Mouse (Mus musculus) heart, embryonic 16.5 days (tissue): ENCODE results near the gene Ggt6. TPM values are rescaled to one million over a fixed set of nuclear protein-coding genes. Genes with fewer than 3 reads are reported as not detected.

Source experiments
- ATAC-seq: fragments of 200-750 bp; cut with Nextera tagmentation; replicated peaks from 2 replicates; pipeline ENCODE4 v1.8.0; 2017; ENCODE audit warnings: moderate number of reproducible peaks; ENCODE audit not compliant: insufficient read depth, low FRiP score; ENCODE audit errors: extremely low read depth
- H3K27ac ChIP-seq: fragments of 300-500 bp; sonication (generic); 2 replicates; pipeline ENCODE4 v1.5.1; 2014; ENCODE audit warnings: mild to moderate bottlenecking, low read length, control low read depth, moderate library complexity
- H3K27me3 ChIP-seq: fragments of 300-500 bp; sonication (generic); 2 replicates; pipeline ENCODE4 v1.6.1; 2014; ENCODE audit warnings: low read length, mixed read lengths; ENCODE audit not compliant: control insufficient read depth, insufficient read depth
- H3K36me3 ChIP-seq: fragments of 300-500 bp; sonication (generic); 2 replicates; pipeline ENCODE4 v1.6.1; 2014; ENCODE audit not compliant: control insufficient read depth, insufficient read depth
- H3K4me1 ChIP-seq: fragments of 300-500 bp; sonication (generic); 2 replicates; pipeline ENCODE4 v1.6.1; 2014; ENCODE audit warnings: low read length, mixed read lengths; ENCODE audit not compliant: control insufficient read depth, insufficient read depth
- H3K4me2 ChIP-seq: fragments of 300-500 bp; sonication (generic); 2 replicates; pipeline ENCODE4 v1.6.1; 2014; ENCODE audit warnings: low read depth, mild to moderate bottlenecking, control low read depth, low read length
- H3K4me3 ChIP-seq: fragments of 300-500 bp; sonication (generic); 2 replicates; pipeline ENCODE4 v1.5.1; 2014; ENCODE audit warnings: mild to moderate bottlenecking, control low read depth, low read length
- H3K9ac ChIP-seq: fragments of 300-500 bp; sonication (generic); 2 replicates; pipeline ENCODE4 v1.6.1; 2014; ENCODE audit warnings: low read length, control low read depth
- H3K9me3 ChIP-seq: fragments of 300-500 bp; sonication (generic); replicated peaks from 2 replicates; pipeline ENCODE4 v1.6.1; 2016; ENCODE audit warnings: low read length; ENCODE audit not compliant: control insufficient read depth
- WGBS: fragments of 180-500 bp; shearing (Covaris S2); extraction: QIAGEN DNeasy Blood & Tissue Kit; methylation state at CpG from one replicate; pipeline ENCODE4 v1.1.7; 2014; 5-methylcytosine and 5-hydroxymethylcytosine counted together
- polyA plus RNA-seq: library from polyadenylated mRNA; unstranded; fragments of >200 nt; fragmentation: Nextera tagmentation; extraction: Ambion mirVana; gene quantifications from 2 replicates; pipeline ENCODE4 v1.2.1, GENCODE M21; 2015

Gene Ggt6
- polyA plus RNA-seq, 1 experiment from 2014 or later: 0.17 TPM

- Histone ChIP-seq H3K4me2 (no peak overlapping the region), H3K4me1 (peaks cover 21% of the 10 kb centered on the region), H3K9me3 (no peaks in the 10 kb centered on the region), H3K27me3 (no peaks in the 10 kb centered on the region), H3K36me3 (no peaks in the 10 kb centered on the region), H3K27ac (no peak overlapping the region), H3K4me3 (no peak overlapping the region), H3K9ac (no peak overlapping the region)
- 43% methylated on average over 5 of the region's 5 CpGs for WGBS
- no peak for ATAC-seq
Observed at GRCm38 (mm10) chr11:72461500-72461981, 26.2 kb downstream of the Ggt6 start.

- ATAC-seq: no peak
- Histone ChIP-seq H3K27ac (no peak overlapping the region), H3K36me3 (no peaks in the 10 kb centered on the region), H3K4me2 (no peak overlapping the region), H3K9me3 (no peaks in the 10 kb centered on the region), H3K4me1 (peaks cover 41% of the 10 kb centered on the region), H3K27me3 (no peaks in the 10 kb centered on the region), H3K4me3 (no peak overlapping the region), H3K9ac (no peak overlapping the region)
- 81% methylated on average over 3 of the region's 3 CpGs for WGBS
Observed at GRCm38 (mm10) chr11:72464821-72465220, 29.5 kb downstream of the Ggt6 start.

DNA sequence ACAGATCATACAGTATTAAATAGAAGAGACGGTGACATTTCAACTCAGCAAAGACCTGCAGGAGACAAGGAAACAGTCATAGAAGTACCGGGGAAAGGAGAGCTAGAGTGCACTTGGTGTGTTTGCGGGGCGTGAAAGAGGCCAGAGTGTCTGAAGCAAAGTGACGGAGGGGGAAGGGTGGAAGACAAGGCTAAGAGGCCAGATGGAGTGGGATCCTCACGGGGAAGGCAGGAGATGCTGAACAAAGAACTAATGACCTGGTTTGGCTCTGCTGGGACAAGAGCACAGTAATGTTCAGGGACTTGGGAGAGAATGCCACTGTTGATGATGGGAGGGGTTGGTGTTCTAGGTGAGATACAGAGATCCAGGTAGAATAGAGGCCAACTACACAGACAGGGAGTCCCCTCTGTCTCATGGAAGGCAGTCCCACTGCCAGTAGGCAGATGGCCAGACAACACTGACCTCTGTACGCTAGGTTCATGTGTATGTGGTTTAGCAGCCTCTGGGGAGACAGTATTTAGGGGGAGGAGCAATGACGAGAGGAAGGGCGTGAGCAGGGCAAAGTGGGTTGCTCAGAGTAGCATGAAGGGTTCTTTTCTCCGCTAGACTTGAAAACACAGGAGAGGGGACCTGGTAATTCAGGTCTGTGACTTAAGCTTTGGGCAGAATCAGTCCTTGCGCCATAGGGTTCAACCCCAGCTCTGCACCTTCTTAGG, 30.8 kb downstream of the Ggt6 start:
- H3K4me1 ChIP-seq: peaks cover 41% of the 10 kb centered on the region
- no peaks in the 10 kb centered on the region for H3K9me3 ChIP-seq
- WGBS: 56% methylated on average over 11 of the region's 11 CpGs
- no peak overlapping the region for H3K4me3 ChIP-seq
- H3K36me3 ChIP-seq: no peaks in the 10 kb centered on the region
- 0 out of 2 replicates have a peak, but pooled peaks have one; percentile 15 for ATAC-seq
- no peak overlapping the region for H3K9ac ChIP-seq
- no peaks in the 10 kb centered on the region for H3K27me3 ChIP-seq
- H3K27ac ChIP-seq: peak overlapping the region; percentile 72
- peak overlapping the region; percentile 41; the same call in 1 of the 2 replicates for H3K4me2 ChIP-seq

GRCm38 (mm10) chr11:72466694-72467507, 31.6 kb downstream of the Ggt6 start:
- Histone ChIP-seq H3K4me1 (peaks cover 41% of the 10 kb centered on the region), H3K27me3 (no peaks in the 10 kb centered on the region), H3K4me3 (no peak overlapping the region), H3K27ac (peak overlapping the region; percentile 72), H3K9me3 (no peaks in the 10 kb centered on the region), H3K4me2 (peak overlapping the region; percentile 41), H3K36me3 (no peaks in the 10 kb centered on the region), H3K9ac (peak overlapping the region; percentile 15; the same call in 1 of the 2 replicates)
- peak; percentile 49; the same call in 1 of the 2 replicates for ATAC-seq
- 11% methylated on average over 11 of the region's 11 CpGs for WGBS

DNA sequence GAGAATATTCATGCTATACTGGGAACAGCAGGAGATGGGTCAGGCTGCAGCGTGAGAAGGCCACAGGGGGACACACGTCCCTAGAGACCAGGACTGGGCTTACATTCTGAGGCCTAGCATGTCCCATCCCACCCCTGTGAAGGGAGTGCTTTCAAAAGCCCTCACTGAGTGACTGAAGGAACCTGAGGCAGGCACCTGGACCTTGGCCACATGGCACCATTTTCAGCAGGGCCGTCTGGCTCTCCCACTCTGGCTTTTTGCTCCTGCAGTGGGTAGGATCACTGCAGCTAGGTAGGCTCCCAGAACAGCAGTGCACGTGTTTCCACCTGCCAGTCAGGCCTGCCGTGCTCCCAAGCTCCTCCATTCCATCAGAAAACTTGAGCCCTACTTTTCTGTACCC, 33.2 kb downstream of the Ggt6 start:
- Histone ChIP-seq H3K4me3 (no peak overlapping the region), H3K9ac (0 out of 2 replicates have a peak overlapping the region, but pooled peaks have one; percentile 12), H3K27ac (peak overlapping the region; percentile 79), H3K9me3 (no peaks in the 10 kb centered on the region), H3K27me3 (no peaks in the 10 kb centered on the region), H3K4me2 (no peak overlapping the region), H3K4me1 (peaks cover 41% of the 10 kb centered on the region), H3K36me3 (no peaks in the 10 kb centered on the region)
- no peak for ATAC-seq
- WGBS: 77% methylated on average over 5 of the region's 5 CpGs

DNA sequence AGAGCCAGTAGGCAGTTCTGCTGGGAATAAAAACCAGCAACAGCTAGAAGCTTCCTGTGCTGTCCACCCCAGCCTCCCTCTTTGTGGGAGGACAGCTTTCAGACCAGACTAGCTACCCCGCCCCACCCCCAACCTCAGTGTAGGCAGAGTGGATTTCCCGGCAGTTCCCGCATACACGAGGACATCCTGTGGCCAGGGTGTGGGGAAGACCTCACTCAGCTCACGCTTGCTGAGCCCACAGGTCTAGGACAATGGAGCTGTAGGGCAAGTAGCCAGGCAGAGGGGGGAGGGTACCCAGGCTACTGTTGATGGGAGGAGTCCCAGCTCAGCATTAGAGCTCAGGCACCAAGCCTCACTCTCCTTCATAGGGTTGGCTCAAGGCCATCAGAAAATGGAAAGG, 33.9 kb downstream of the Ggt6 start:
- H3K4me1 ChIP-seq: peaks cover 41% of the 10 kb centered on the region
- H3K4me3 ChIP-seq: no peak overlapping the region
- H3K9ac ChIP-seq: no peak overlapping the region
- no peaks in the 10 kb centered on the region for H3K36me3 ChIP-seq
- no peaks in the 10 kb centered on the region for H3K27me3 ChIP-seq
- ATAC-seq: peak; percentile 82
- H3K27ac ChIP-seq: peak overlapping the region; percentile 79
- H3K4me2 ChIP-seq: no peak overlapping the region
- 13% methylated on average over 5 of the region's 5 CpGs for WGBS
- H3K9me3 ChIP-seq: no peaks in the 10 kb centered on the region

- no peaks in the 10 kb centered on the region for H3K36me3 ChIP-seq
- H3K4me3 ChIP-seq: no peak overlapping the region
- no peak overlapping the region for H3K9ac ChIP-seq
- H3K27me3 ChIP-seq: no peaks in the 10 kb centered on the region
- ATAC-seq: no peak
- no peak overlapping the region for H3K4me2 ChIP-seq
- no peaks in the 10 kb centered on the region for H3K9me3 ChIP-seq
- H3K4me1 ChIP-seq: peaks cover 41% of the 10 kb centered on the region
- peak overlapping the region; percentile 60 for H3K27ac ChIP-seq
- 36% methylated on average over 4 of the region's 4 CpGs for WGBS
Observed at GRCm38 (mm10) chr11:72470004-72470403, 34.7 kb downstream of the Ggt6 start.

GRCm38 (mm10) chr11:72471381-72471780, 36.1 kb downstream of the Ggt6 start:
- Histone ChIP-seq H3K4me1 (peaks cover 36% of the 10 kb centered on the region), H3K27ac (no peak overlapping the region)
- ATAC-seq: no peak

DNA sequence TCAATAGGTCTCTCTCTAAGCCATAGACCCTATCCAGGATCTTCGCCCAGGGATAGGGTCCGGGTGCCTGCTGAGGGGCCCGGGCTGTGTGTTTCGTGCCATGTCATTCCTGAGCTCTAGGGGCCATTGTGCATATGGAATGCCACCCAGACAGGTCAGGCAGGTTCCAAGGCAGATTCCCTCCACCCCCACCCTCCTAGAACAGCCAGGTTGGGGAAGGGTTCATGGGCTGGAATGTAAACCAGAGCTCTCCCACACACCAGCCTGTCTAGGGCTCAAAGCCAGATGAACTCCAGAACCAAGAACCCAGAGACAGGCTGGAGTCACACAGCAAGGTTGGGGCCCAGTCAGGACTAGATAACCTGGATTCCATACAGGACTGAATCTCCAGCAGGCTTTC, 38.2 kb downstream of the Ggt6 start:
- Histone ChIP-seq H3K36me3 (no peaks in the 10 kb centered on the region), H3K9ac (no peak overlapping the region), H3K9me3 (no peaks in the 10 kb centered on the region), H3K4me2 (no peak overlapping the region), H3K4me1 (peaks cover 20% of the 10 kb centered on the region), H3K27me3 (no peaks in the 10 kb centered on the region), H3K27ac (no peak overlapping the region), H3K4me3 (no peak overlapping the region)
- WGBS: 83% methylated on average over 4 of the region's 4 CpGs
- no peak for ATAC-seq

More at GRCm38 (mm10) chr11:72471381-72471780, 36.1 kb downstream of the Ggt6 start:
- WGBS: 70% methylated on average over 6 of the region's 6 CpGs
- no peak overlapping the region for H3K4me3 ChIP-seq
- no peaks in the 10 kb centered on the region for H3K9me3 ChIP-seq
- no peak overlapping the region for H3K4me2 ChIP-seq
- no peaks in the 10 kb centered on the region for H3K27me3 ChIP-seq
- H3K36me3 ChIP-seq: no peaks in the 10 kb centered on the region
- no peak overlapping the region for H3K9ac ChIP-seq
